Mouse (Mus musculus) regulatory T cell (primary cell): ENCODE measurements around the gene Nfkbie.

Experiments
- in situ Hi-C: fragments of 300-600 bp; cut with MboI, MseI; formaldehyde crosslinking; loops from one replicate; pipeline ENCODE4 v1.15.1; 2025; ENCODE audit warnings: high pct_unique_total_duplicates

Gene Nfkbie

DNA sequence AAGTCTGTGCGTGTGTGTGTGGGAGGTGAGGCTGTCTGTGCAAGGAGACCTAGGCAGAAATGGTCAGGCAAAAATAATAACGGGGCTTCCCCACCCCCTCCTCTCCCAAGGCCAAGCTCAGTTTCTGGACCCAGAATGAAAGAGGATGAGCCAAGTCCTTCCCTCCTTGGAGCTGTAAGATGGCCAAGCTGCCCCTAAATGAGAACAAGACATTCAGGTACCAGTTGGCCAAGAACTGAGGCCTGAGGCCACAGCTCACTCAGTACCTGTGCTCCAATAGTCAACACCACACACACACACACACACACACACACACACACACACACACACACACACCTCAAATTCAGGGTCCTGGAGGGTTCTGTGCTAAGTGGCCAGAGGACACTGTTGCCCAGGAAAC is 12.8 kb upstream of the Nfkbie start:
- in situ Hi-C loops = no loop called here

- in situ Hi-C loops = no loop called here
Measured at GRCm38 (mm10) chr17:45543115-45543514, 12.4 kb upstream of the Nfkbie start.

DNA sequence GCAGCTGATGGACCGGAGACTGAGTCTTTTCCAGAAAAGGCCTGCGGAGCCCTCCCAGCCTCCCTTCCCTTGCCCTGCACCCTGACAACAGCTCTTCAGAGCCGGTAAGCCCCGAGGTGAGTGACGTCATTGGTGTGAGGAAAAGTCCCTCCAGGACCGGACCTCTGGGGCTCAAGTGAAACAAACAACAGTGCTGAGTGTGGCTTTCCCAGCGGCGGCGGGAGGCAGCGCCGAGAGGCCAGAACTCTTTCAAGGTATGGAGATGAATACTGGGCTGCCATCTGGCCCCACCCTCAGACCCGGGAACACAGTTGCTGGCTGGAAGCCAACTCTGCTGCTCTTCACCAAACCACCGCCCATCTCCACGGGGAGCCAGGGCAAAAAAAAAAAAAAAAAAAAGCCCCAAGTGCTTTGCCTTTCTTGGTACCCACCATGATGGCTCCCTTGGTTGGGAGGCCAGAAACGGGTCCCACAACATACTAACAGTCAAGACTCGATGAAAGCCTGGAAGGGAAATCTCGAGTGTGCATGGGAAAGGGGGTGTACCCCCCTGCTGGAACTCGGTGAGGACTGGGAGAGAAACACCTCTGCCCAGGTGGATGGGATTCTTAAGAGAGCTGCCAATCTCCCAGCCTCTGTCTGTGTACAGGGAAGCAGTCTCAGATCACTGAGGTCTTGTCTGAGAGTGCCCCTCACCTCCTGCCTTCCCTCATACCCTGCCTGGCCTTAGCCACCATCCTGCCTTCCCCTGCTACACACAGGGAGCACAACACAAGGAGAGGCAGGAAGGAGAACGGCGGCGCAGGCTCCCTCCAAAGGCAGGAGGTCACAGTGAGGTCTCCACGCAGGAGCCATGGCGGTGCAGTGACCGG is 11.3 kb upstream of the Nfkbie start:
- in situ Hi-C loops = no loop called here

DNA sequence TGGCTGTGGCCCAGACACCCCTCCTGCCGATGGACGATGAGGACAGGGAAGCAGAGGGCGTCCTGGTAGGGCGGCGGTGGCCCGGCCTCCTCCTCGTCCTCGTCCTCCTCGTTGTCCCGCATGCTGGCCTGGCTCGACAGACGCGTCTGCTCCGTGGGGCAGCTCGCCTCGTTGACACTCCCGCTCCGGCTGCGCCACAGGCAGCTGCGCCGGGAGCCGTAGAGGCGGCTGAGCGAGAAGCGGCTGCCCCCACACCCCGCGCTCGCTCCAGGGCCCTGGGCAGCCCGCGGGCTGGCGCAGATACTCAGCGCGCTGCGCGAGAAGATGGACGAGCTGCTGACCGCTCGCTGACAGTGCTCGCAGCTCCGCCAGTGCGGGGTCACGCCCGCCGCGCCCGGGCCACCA is 10.6 kb upstream of the Nfkbie start:
- in situ Hi-C loops = no loop called here

GRCm38 (mm10) chr17:45545278-45545961 is 10.1 kb upstream of the Nfkbie start:
- in situ Hi-C loops = no loop called here

GRCm38 (mm10) chr17:45546941-45547340 is 8.6 kb upstream of the Nfkbie start:
- in situ Hi-C loops = no loop called here

DNA sequence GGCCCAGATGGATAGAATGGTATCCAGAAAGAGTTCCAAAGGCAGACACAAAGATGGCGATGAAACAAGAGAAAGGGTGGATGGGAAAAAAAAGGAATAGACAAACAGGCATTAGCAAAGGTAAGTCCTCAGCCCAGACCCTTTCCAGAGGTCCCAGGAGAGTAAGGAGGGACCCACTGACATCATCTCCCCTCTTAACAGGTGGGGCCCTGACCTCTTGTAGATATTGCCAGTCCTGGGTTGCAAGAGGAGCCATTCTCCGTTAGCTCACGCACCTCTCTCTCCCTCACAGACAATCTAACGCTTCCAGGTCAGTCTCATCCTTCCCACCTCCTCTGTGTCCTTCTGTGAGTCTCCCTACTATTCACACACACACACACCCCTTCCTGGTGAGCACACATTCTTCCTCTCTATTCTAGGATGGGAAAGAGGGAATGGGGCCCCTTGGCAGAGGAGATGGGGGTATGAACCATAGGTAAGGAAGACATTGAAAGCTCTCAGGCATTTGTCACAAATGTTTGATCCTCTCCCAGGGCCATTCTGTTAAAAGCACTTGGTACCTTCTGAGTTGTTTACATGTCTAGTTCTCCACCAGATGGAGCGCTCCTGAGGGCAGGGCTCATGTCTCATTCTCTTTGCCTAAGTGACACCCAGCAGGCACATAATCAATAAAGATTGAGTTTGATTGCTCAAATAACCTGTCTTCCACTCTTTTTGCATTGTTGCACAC is 7.9 kb upstream of the Nfkbie start:
- in situ Hi-C loops = no loop called here

DNA sequence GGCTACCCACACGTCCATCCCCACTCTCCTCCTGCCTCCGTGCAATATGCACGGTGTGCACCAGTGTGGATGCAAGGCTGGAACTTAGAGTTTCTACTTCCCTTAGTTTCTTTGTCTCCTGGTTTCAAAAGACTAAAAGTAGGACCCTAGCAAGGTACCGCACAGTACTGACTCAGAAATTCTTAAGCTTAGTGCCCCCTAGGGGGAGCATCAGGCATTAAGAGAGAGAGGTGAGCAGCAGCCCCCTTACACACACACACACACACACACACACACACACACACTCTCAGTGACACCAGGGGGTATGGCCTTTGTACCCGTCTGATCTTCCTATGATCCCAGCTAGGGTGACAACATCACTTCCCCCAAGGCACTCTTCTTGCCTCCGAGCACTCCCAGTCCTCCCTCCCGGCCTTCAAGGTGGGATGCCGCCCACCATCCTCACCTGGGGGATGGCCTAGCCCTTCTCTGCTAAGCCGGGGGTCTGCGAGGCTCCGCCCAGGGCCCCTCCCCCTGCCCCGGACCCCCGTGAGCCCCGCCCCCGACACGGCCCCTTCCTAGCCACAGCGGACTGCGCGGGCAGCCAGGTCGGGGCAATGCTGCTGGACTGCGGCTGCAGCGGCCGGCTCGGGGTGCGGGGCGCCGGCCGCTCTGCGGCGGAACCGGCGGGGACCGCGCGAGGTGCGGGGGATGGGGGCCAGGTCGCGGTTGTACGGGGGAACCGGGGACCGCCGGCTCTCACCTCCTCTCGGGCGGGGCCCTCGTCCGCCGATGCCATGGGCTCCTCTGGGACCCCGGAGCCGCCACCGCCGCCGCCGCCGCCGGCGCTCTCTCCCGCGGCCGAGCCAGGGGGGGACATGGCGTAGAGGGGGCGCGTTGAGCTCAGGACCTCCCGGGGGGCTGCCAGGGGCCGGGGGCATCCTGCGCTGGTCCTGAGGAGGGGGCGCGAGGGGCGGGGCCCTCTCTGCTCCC is 6.7 kb upstream of the Nfkbie start:
- in situ Hi-C loops = no loop called here

DNA sequence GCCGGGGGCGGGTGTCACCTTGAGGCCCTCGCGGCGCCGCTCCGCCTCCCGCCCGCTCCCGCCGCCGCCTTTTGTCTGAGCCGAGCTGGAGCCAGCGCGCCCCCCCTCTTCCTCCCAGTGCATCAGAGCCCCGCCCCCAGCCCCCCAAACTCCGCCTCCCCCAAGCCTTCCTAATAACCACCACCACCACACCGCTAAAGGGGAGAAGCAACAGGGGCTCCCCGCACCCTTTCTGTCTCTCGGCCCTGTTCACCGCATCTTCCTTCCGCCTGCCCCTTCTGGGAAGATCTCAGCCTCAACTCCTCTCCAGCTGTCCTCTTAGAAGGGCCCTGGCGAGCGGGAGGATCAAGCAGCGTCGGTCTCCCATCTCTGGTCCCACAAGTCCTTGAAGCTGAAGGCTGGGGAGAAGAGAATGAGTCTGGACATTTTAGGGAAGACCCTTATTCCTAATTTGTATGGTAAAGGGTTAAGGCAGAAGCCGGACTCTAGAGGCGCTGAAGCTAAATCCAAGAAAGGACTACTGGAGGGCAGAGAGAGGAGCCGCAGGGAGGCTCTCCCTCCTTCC is 5.8 kb upstream of the Nfkbie start, which contains the start of gene Tmem151b:
Gene Tmem151b (minus strand): TSS at position 61 of the 565 bp plus-strand sequence.
- in situ Hi-C loops = loop anchor here (5.0 kb wide), 1 partner anchor 72 kb away; the partner anchor contains the start of gene Spats1

- in situ Hi-C loops = loop anchor here (5.0 kb wide), 1 partner anchor 73 kb away; the partner anchor contains the start of gene Spats1
Measured at GRCm38 (mm10) chr17:45550253-45550652, 5.2 kb upstream of the Nfkbie start.

DNA sequence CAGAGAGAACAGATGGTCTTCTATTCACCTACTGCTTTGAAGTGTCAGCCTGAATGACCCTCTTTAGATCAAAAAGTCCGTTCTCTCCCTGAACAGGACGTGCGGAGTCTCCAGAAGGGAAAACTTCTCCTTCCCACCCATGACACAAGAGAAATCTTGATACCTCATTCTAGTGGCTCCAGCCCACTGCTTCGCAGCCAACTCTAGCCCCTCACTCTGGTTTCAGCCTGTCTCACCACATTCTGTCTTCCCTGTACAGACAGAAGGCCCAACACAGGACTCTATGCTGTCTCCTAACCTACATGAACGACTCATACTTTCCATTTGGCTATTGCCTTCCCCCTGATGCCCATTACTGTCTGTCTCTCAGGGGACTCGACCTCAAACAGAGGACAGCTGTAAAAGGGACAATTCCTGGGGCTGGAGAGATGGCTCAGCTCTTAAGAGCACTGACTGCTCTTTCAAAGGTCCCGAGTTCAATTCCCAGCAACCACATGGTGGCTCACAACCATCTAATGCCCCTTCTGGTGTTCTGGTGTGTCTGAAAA is 4.2 kb upstream of the Nfkbie start:
- in situ Hi-C loops = loop anchor here (5.0 kb wide), 1 partner anchor 74 kb away; the partner anchor contains the start of gene Spats1

GRCm38 (mm10) chr17:45551816-45552451 is 3.6 kb upstream of the Nfkbie start:
- in situ Hi-C loops = loop anchor here (5.0 kb wide), 1 partner anchor 75 kb away; the partner anchor contains the start of gene Spats1

DNA sequence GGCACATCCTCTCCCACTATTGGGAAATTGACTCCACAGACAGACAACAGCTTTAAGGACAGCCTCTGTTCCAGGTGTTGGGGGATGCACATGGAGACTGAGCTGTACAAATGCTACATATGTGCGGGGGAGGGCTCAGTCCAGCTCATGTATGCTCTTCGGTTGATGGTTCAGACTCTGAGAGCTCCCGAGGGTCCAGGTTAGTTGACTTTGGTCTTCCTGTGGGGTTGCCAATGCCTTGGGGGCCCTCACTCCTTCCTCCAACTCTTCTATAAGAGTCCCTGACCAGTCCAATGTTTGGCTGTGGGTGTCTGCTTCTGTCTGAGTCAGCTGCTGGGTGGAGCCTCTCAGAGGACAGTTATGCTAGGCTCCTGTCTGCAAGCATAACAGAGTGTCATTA is 2.4 kb upstream of the Nfkbie start:
- in situ Hi-C loops = loop anchor here (5.0 kb wide), 1 partner anchor 76 kb away; the partner anchor contains the start of gene Spats1

DNA sequence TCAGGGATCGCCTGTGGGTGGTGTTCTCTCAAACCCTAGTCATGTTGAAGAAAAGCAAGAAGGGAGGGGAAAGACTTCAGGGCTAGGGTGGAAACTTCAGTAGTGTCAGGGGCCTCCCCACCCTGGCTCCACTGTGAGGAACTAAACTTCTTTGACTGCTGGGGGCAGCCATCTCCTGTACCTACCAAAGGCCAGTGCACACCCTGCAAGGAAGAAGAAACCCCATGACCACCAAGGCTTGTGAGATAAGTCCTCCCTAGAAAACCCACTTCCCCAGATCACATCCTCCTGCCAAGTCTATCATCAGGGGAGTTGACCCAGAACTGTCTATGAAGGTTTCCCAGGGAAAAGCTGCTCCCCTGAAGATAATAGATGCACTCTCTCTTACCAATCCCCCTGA is 1.1 kb upstream of the Nfkbie start:
- in situ Hi-C loops = loop anchor here (5.0 kb wide), 1 partner anchor 77 kb away; the partner anchor contains the start of gene Spats1

- in situ Hi-C loops = no loop called here
Measured at GRCm38 (mm10) chr17:45556107-45556489, 595 bp downstream of the Nfkbie start.

DNA sequence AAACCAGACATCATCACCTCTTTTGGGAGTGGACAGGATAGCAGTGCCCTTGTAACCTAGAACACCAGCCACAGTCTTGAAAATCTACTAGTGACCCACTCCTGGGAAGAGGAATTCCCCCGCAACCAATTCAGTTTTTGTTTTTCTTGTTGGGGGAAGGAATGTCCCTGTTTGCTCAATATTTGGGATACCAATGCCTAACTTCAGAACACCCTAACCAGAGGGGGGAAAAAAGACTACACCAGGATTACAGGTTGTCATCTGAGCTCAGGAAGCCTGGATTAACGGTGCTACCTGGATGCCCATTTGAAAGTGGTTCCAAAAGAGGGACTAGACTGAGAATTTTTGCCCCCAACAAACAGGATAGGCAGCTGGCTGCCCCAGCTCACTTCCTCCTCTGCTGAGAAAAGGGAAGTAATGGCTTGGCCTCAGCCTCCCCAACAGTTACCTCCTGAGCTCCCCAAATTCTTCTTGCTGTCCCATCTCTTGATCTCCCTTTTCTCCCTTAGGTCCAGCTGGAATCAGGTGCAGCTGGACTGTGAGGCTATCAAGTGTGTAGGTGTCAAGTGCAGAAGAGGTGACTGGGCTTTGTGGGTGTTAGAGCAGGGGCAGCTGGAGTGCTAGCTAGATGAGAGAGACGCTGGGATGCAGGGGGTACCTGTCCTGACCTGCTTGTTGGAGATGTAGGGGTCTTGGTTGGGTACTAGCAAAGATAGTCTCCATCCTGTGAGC is 1.2 kb downstream of the Nfkbie start:
- in situ Hi-C loops = no loop called here

GRCm38 (mm10) chr17:45557246-45557824 is 1.8 kb downstream of the Nfkbie start:
- in situ Hi-C loops = no loop called here
